Mouse (Mus musculus) embryonic facial prominence, embryonic 13.5 days (tissue): ENCODE data around the gene Akr1b8. TPM values are rescaled to one million over a fixed set of nuclear protein-coding genes. Genes with fewer than 3 reads are reported as not detected.

Experiments used
- ATAC-seq: fragments of 200-750 bp; cut with Nextera tagmentation; 2 replicates; pipeline ENCODE4 v1.8.0; 2017; ENCODE audit warnings: low read depth; ENCODE audit not compliant: insufficient number of reproducible peaks, insufficient read depth, low FRiP score, low TSS enrichment
- H3K27ac ChIP-seq: fragments of 300-500 bp; sonication (generic); 2 replicates; pipeline ENCODE4 v1.5.1; 2015; ENCODE audit warnings: moderate library complexity, mild to moderate bottlenecking, inconsistent platforms
- H3K27me3 ChIP-seq: fragments of 300-500 bp; sonication (generic); 2 replicates; pipeline ENCODE4 v1.6.1; 2015; ENCODE audit warnings: mild to moderate bottlenecking, inconsistent platforms
- H3K36me3 ChIP-seq: fragments of 300-500 bp; sonication (generic); 2 replicates; pipeline ENCODE4 v1.6.1; 2015; ENCODE audit warnings: mild to moderate bottlenecking, inconsistent platforms
- H3K4me1 ChIP-seq: fragments of 300-500 bp; sonication (generic); 2 replicates; pipeline ENCODE4 v1.6.1; 2015; ENCODE audit warnings: inconsistent platforms
- H3K4me2 ChIP-seq: fragments of 300-500 bp; sonication (generic); 2 replicates; pipeline ENCODE4 v1.6.1; 2015; ENCODE audit warnings: moderate library complexity, mild to moderate bottlenecking, inconsistent platforms
- H3K4me3 ChIP-seq: fragments of 300-500 bp; sonication (generic); 2 replicates; pipeline ENCODE4 v1.5.1; 2015; ENCODE audit warnings: mild to moderate bottlenecking, inconsistent platforms
- H3K9ac ChIP-seq: fragments of 300-500 bp; sonication (generic); 2 replicates; pipeline ENCODE4 v1.6.1; 2015; ENCODE audit warnings: mild to moderate bottlenecking, inconsistent platforms
- H3K9me3 ChIP-seq: fragments of 300-500 bp; sonication (generic); 2 replicates; pipeline ENCODE4 v1.6.1; 2016; ENCODE audit warnings: inconsistent platforms
- WGBS: fragments of 180-500 bp; shearing (Covaris S2); methylation state at CpG from one replicate; pipeline ENCODE4 v1.1.7; 2015; ENCODE audit warnings: mixed read lengths; 5-methylcytosine and 5-hydroxymethylcytosine counted together
- polyA plus RNA-seq: library from polyadenylated mRNA; unstranded; fragments of >200 nt; fragmentation: Nextera tagmentation; extraction: Ambion mirVana; gene quantifications from 2 replicates; pipeline ENCODE4 v1.2.1, GENCODE M21; 2015

Akr1b8 gene
- polyA plus RNA-seq, 1 experiment from 2014 or later: 18.9 TPM

- Histone ChIP-seq H3K4me2 (peak overlapping the region; percentile 68), H3K9ac (no peak overlapping the region), H3K9me3 (no peaks in the 10 kb centered on the region), H3K4me3 (no peak overlapping the region), H3K27me3 (no peaks in the 10 kb centered on the region), H3K27ac (no peak overlapping the region), H3K36me3 (no peaks in the 10 kb centered on the region), H3K4me1 (peaks cover 21% of the 10 kb centered on the region)
- no peak for ATAC-seq
- 41% methylated on average over 8 of the region's 8 CpGs for WGBS
These were observed 29.5 kb downstream of the Akr1b8 start for GRCm38 (mm10) chr6:34383401-34383800.

- H3K9me3 ChIP-seq: no peaks in the 10 kb centered on the region
- peak within 1 kb of the TSS; percentile 68 for H3K4me2 ChIP-seq
- peak within 1 kb of the TSS; percentile 63 for H3K9ac ChIP-seq
- WGBS: under 1% methylated on average over 17 of the region's 17 CpGs
- H3K4me1 ChIP-seq: peaks cover 21% of the 10 kb centered on the region
- no peaks in the 10 kb centered on the region; the same call in 1 of the 2 replicates for H3K36me3 ChIP-seq
- H3K27ac ChIP-seq: peak within 1 kb of the TSS; percentile 76
- H3K27me3 ChIP-seq: no peaks in the 10 kb centered on the region
- peak within 1 kb of the TSS; percentile 47 for H3K4me3 ChIP-seq
- no peak for ATAC-seq
These were observed 30.3 kb downstream of the Akr1b8 start, which contains the start of gene Akr1b10 for GRCm38 (mm10) chr6:34384110-34384661. Akr1b10 (plus strand) TSS chr6:34384218.

GRCm38 (mm10) chr6:34384701-34385370, 30.9 kb downstream of the Akr1b8 start:
- Histone ChIP-seq H3K27ac (peak overlapping the region; percentile 76), H3K4me2 (peak overlapping the region; percentile 68), H3K9ac (peak overlapping the region; percentile 63), H3K4me3 (peak overlapping the region; percentile 47), H3K9me3 (no peaks in the 10 kb centered on the region), H3K4me1 (peaks cover 21% of the 10 kb centered on the region), H3K27me3 (no peaks in the 10 kb centered on the region), H3K36me3 (no peaks in the 10 kb centered on the region; the same call in 1 of the 2 replicates)
- WGBS: 1% methylated on average over 13 of the region's 13 CpGs
- ATAC-seq: no peak

DNA sequence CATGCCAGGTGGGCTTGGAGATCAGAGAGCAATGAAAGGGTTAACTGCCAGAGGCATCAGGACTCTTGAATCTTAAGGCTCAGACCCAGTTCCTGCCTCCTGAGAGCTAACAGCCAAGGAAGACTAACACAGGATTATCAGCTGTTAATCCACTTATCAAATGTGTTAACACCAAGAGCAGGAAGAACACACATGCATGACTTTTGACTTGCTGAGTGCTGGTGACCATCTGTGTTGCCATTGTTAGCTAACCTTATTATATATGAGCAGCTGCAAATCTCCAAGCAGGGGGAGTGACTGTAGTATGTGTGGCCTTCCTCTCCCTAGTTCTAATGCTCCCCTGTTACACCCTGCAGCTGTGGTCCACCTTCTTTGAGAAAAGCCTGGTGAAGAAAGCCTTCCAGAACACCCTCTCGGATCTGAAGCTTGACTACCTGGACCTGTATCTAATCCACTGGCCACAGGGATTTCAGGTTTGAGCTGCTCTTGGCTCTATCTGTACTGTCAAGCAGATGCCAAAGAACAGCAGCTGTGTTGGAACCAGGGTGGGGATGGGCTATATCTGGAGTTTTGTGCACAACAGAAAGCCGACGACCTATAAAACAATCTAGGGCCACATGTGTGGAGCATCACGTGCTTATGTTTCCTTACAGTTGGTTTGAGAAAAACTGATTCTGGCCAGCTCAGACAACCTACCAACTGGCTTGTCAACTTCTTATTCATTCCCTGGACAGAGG, 34.7 kb downstream of the Akr1b8 start:
- Histone ChIP-seq H3K9ac (no peak overlapping the region), H3K4me2 (no peak overlapping the region), H3K36me3 (peaks cover 10% of the 10 kb centered on the region), H3K27me3 (no peaks in the 10 kb centered on the region), H3K4me3 (no peak overlapping the region), H3K4me1 (peaks cover 18% of the 10 kb centered on the region), H3K27ac (no peak overlapping the region), H3K9me3 (no peaks in the 10 kb centered on the region)
- ATAC-seq: no peak
- 85% methylated on average over 4 of the region's 4 CpGs for WGBS

DNA sequence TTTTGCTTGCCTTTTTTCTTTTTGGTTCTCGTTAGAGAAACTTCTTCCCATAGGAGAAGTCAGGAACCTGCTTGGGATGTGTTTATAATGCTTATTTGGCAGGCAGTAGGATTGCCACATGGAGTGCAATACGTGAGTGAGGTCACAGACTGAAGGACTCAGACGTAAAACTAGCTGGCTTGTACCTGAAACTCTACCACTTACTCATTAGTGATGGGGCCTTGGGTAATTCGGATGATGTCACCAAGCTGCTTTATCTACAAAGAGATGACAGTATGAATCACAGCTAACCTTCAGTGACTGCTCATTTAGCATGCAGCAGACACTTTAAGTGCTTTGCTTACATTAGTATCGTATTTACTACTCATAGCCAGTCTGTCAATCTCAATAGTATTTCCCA, 42.0 kb downstream of the Akr1b8 start:
- Histone ChIP-seq H3K9me3 (no peaks in the 10 kb centered on the region), H3K4me3 (no peak overlapping the region), H3K9ac (no peak overlapping the region), H3K27me3 (no peaks in the 10 kb centered on the region), H3K4me1 (no peaks in the 10 kb centered on the region), H3K36me3 (peaks cover 17% of the 10 kb centered on the region), H3K27ac (no peak overlapping the region), H3K4me2 (no peak overlapping the region)
- ATAC-seq: no peak
- WGBS: 69% methylated on average over 5 of the region's 5 CpGs

DNA sequence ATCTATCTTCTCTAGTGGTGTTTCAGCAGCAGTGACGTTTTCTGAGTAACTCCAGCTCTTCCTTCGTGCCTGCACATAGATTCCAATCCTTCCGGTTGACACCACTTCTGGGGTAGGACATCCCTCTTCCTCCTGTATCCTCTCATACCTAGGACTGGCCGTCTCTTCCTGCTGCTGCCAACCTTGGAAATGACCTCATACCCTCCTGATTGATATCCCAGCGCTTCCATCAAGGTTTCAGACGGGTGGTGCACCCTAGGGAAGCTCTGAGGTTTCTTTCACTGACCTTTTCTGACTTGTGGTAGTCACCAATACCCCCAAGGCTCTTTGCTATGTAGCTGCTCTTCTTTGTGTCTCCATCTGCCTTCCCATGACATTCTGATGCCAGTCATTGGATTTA, 44.5 kb downstream of the Akr1b8 start:
- Histone ChIP-seq H3K9me3 (no peaks in the 10 kb centered on the region), H3K4me1 (no peaks in the 10 kb centered on the region), H3K36me3 (peaks cover 13% of the 10 kb centered on the region; the same call in 1 of the 2 replicates), H3K27ac (no peak overlapping the region), H3K4me2 (no peak overlapping the region), H3K4me3 (no peak overlapping the region), H3K9ac (no peak overlapping the region), H3K27me3 (no peaks in the 10 kb centered on the region)
- no peak for ATAC-seq
- 88% methylated on average over 6 of the region's 6 CpGs for WGBS

DNA sequence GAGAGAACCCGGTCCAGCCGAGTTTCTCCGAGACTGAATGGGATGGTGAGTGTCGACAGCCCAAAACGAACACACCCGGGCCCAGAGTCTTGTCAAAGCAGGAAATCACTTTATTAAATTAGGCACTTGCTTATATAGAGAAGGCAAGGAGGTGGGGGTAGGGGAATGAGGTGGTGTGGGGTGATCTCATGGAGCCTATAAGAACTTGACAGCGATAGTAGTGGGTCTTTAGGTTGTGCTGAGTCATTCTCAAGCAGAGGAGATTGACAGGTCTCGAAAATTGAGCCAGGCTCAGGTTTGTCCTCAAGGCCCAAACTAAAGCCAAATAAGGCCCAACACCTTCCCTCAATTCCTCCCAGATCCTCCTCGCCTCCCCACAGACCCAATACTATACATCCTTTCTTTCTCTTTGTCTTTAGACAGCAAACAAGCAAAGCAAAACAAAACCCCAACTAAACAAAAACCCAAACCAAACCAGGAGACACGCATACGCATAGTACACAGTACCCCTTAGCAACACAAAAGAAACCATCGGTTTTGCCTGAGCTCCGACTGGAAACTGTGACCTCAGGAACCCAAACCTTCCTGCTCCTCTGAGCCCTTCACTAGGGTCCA, 45.8 kb downstream of the Akr1b8 start:
- H3K27ac ChIP-seq: no peak overlapping the region
- H3K4me3 ChIP-seq: no peak overlapping the region
- WGBS: 72% methylated on average over 13 of the region's 13 CpGs
- no peaks in the 10 kb centered on the region for H3K4me1 ChIP-seq
- H3K36me3 ChIP-seq: 0 out of 2 replicates have a peak, but pooled peaks cover 5% of the 10 kb centered on the region
- no peak overlapping the region for H3K4me2 ChIP-seq
- H3K27me3 ChIP-seq: no peaks in the 10 kb centered on the region
- no peak overlapping the region for H3K9ac ChIP-seq
- H3K9me3 ChIP-seq: no peaks in the 10 kb centered on the region
- no peak for ATAC-seq

GRCm38 (mm10) chr6:34400696-34401095, 46.8 kb downstream of the Akr1b8 start:
- H3K9me3 ChIP-seq: no peaks in the 10 kb centered on the region
- H3K36me3 ChIP-seq: 0 out of 2 replicates have a peak, but pooled peaks cover 5% of the 10 kb centered on the region
- no peak overlapping the region for H3K4me2 ChIP-seq
- 90% methylated on average over 2 of the region's 2 CpGs for WGBS
- no peaks in the 10 kb centered on the region for H3K27me3 ChIP-seq
- no peak overlapping the region for H3K9ac ChIP-seq
- H3K4me3 ChIP-seq: no peak overlapping the region
- ATAC-seq: no peak
- no peak overlapping the region for H3K27ac ChIP-seq
- H3K4me1 ChIP-seq: no peaks in the 10 kb centered on the region

DNA sequence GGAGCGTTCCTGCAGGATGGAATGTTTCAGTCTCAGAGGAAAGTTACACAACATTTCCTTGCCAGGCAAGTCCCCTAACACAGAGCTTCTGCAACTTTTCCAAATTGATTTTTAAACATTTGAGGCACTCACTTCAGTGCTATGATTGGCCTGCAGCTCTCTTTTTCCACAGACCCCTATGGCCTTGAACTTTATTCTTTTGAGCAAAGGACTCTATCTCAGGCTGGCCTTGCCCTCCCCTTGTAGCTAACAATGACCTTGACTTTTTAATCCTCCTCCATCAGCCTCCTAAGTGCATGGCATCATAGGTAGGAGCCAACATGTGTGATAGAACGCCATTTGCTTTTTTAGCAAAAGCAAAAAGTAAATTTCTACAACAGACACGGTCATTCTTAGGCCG, 52.8 kb downstream of the Akr1b8 start:
- no peaks in the 10 kb centered on the region for H3K9me3 ChIP-seq
- no peak for ATAC-seq
- no peak overlapping the region for H3K9ac ChIP-seq
- no peaks in the 10 kb centered on the region for H3K27me3 ChIP-seq
- H3K36me3 ChIP-seq: no peaks in the 10 kb centered on the region
- no peak overlapping the region for H3K4me3 ChIP-seq
- H3K4me2 ChIP-seq: no peak overlapping the region
- no peak overlapping the region for H3K27ac ChIP-seq
- WGBS: 91% methylated on average over 4 of the region's 4 CpGs
- H3K4me1 ChIP-seq: no peaks in the 10 kb centered on the region

- Histone ChIP-seq H3K4me2 (no peak overlapping the region), H3K9ac (no peak overlapping the region), H3K27ac (no peak overlapping the region), H3K9me3 (no peaks in the 10 kb centered on the region), H3K4me1 (no peaks in the 10 kb centered on the region), H3K27me3 (no peaks in the 10 kb centered on the region), H3K36me3 (no peaks in the 10 kb centered on the region), H3K4me3 (no peak overlapping the region)
- ATAC-seq: no peak
- WGBS: 76% methylated on average over 10 of the region's 10 CpGs
These were observed 53.5 kb downstream of the Akr1b8 start for GRCm38 (mm10) chr6:34407403-34407802.

- no peak for ATAC-seq
- no peak within 1 kb of the TSS for H3K9ac ChIP-seq
- no peak within 1 kb of the TSS for H3K27ac ChIP-seq
- H3K4me3 ChIP-seq: no peak within 1 kb of the TSS
- no peaks in the 10 kb centered on the region for H3K27me3 ChIP-seq
- no peaks in the 10 kb centered on the region for H3K9me3 ChIP-seq
- no peaks in the 10 kb centered on the region for H3K4me1 ChIP-seq
- 85% methylated on average over 6 of the region's 6 CpGs for WGBS
- H3K36me3 ChIP-seq: no peaks in the 10 kb centered on the region
- no peak within 1 kb of the TSS for H3K4me2 ChIP-seq
These were observed 58.1 kb downstream of the Akr1b8 start, which contains the start of gene Akr1b7 for GRCm38 (mm10) chr6:34412023-34412422. Akr1b7 (plus strand) TSS chr6:34412334.
